Mouse (Mus musculus) cerebellum, postnatal 4 days (tissue): ENCODE data around the gene Hps1.
"Not testable (repeated sequence)": the region's sequence is repeated elsewhere in the genome, so short reads cannot be mapped to it uniquely, and the experiment has no call there.

Source experiments
- DNase-seq, 2 experiments: peaks; one replicate each; pipeline ENCODE4 v3.0.0; 2022; ENCODE audit warnings: low spot score in 2 of 2, mixed read lengths in 1 of 2

The Hps1 gene

DNA sequence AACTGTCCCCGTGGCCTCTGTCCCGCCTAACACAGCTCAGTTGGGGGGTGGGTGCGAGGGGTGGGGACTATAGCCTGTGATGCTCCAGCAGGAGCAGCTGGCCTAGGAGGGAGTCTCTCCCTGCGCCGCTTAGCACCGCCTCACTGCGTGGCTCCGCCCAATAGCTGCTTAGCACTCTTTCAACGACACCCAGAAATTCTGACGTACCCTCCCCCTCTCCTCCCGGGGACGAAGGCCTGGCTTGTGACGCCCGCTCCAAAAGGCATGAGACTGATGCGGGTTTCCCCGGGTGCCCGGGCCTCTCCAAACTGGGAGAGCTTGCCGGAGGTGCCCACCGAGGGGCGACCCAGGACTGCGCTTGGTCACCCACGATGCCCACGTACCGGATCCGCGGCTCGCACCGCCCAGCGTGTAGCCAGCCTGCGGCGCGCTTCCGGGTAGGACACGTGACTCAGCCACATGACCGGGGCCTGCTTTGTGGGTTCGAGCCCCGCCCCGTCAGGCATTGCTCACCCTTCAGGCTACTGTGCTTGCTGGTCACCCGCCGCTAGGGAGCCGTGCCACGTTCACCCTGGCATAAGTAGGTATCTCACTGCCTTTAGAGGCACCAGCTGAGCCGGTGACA lies at the start of gene Hps1:
TSS of gene Hps1 (minus strand) at position 448 of the 625 bp plus-strand sequence.
- DNase-seq = peak; percentile 70 to 82

DNA sequence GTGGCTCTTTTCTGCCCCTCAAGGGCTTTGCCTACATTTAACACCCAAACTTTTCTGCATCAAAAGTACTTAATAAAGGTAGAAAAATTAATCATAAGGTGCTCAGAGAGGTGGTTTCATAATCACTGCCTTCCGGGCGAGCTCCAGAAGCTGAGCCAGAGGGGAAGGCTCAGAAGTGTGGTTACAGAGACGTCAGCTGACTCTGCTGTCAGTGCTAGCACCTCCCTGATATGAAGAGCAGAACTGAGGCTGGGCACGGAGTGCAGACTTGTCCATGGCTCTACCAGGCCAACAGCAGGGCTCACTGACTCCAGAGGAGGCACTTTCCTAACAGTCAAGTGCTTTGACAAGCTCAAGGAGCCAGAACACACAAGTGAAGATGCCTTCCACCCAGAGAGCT lies 49.4 kb upstream of the Hps1 start:
- no peak for DNase-seq

DNA sequence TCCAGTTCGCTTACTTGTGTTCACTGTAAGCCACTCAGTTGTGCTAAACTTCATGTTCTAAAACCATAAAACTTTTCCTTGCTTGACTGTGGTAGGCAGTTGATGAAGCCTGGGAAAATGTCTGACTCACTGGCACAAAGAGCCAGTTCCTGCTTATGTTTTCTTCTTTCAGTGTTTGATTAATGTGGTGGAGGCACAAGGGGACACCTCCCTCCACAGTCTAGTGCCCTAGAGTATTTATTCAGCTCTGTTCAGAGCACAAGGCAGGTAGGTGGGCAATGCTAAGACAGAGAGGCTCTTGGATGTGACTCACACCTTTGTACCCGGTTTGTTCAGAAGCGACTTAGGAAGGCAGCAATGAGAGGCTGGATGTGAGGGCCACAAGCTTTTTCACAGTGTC lies 48.1 kb upstream of the Hps1 start:
- no peak for DNase-seq

DNA sequence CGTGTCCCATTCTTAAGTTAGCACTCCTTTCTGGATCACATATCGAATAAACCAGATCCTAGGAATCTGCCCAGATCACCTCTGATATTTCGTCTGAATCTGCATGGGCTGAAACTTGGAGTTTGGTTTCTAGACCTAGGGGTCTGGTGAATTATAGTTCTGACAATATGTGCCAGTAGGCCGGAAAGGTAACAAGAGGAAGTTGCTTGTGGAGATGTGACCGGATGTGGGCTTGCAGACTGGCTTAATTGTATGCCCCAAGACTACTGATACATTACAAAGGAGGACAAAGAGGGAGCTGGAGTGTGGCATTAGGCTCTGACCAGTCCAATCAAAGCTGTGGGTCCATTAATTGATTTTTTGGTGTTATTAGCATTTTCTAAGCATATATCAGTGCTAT lies 40.3 kb upstream of the Hps1 start:
- no peak for DNase-seq

DNA sequence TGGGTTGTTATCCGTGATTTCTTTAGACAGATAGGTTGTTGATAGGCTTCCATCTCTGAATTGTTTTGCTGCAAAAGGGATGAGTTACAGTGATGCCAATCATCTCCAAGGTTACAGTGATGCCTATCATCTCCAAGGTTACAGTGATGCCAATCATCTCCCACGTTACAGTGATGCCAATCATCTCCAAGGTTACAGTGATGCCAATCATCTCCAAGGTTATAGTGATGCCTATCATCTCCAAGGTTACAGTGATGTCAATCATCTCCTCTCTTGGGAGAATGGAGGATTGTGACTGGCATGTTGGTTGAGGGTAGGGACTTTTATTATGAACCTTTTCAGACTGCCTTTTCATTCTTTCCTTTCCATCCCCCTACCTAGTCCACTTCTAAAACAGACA lies 38.0 kb upstream of the Hps1 start:
- no peak for DNase-seq

DNA sequence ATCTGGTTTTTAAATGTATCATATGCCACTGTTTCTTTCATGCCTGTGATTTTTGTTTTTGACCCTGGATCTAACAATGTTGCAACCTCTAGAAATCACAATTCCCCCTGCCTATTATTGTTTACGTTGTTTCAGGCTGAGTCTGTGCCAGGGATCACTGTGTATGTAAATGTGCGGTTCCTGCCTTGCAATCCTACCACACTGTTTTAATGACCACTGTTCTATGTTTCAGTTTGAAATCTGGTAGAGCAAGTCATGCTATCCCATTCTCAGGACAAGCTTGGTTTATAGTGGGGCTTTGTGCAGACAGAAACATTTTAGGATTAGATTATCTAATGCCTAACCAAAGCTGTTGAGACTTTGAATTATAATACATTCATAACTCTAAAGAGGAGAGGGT lies 36.5 kb upstream of the Hps1 start:
- DNase-seq = no peak

DNA sequence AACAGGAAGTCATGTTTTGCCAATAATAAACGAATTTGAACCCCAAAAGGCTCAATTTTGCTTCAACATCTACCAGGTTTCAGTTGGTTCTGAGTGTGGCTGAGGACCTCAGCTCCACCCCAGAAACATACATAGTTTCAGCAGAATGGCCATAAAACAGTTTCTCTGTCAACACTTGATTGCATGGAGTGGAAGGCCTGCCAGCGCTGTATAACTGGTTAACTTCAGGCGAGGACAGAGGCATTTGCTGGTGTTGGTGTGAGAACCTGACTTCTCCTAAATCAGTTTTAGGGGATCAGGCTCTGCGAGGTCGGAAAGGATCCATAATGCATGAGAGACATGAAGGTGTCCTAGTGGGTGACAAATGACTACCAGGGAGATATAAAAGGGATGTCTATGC lies 30.4 kb upstream of the Hps1 start:
- DNase-seq = no peak

DNA sequence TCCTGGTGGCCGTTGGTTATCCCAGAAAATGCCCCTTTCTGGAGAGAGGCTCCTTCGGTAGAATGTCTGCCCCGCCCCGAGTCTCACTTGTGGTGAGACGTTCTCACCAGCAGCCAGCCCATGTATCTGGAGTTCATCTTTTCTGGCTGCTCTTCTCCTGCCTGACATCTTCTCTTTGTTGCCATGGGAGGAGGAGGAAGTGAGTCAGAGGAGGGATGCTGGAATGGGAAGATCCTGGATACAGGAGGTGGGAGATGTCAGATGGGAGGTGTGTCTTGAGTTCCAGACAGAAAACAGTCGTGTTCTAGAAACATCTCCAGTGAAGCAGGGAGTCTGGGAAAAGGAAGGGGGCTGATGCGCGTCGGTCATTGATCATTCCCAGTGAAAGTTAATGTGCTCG lies 29.7 kb upstream of the Hps1 start:
- no peak for DNase-seq

DNA sequence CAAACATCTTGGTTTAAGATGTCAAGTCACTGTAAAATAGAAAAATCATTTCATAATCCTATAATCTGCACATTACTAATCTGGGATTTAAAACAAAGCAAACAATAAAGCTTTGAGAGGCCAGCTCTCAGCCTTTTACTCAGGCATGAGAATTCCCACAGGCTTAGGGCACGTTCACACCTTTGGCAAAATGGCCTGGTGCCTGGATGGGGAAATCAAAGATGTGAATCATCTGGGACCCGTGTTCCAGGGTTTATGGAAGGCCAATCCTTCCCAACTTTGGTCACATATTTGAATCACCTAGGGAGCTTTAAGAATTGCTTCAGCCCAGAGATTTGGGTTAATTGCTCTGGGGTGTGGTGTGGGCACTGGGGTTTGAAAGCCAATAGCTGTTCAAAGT lies 18.1 kb upstream of the Hps1 start:
- DNase-seq = no peak

DNA sequence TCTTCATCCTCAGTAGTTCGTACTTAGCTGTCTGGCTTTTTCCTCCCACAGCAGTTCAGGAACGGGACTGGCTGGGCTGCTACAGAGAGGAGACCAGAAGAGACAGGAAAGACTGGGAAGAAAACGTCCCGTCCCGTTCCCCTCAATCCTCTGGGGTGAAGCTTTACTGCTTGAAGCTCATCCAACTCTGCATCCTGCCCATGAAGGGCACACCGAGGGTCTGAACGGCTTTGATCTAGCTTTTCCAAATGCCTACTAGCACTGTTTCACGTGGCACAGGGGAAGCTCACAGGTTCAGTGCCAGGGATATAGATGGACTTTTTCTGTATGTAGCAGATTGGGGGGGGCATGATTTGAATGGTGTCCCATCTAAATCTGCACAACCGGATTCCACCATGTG lies 16.0 kb upstream of the Hps1 start:
- no peak for DNase-seq

DNA sequence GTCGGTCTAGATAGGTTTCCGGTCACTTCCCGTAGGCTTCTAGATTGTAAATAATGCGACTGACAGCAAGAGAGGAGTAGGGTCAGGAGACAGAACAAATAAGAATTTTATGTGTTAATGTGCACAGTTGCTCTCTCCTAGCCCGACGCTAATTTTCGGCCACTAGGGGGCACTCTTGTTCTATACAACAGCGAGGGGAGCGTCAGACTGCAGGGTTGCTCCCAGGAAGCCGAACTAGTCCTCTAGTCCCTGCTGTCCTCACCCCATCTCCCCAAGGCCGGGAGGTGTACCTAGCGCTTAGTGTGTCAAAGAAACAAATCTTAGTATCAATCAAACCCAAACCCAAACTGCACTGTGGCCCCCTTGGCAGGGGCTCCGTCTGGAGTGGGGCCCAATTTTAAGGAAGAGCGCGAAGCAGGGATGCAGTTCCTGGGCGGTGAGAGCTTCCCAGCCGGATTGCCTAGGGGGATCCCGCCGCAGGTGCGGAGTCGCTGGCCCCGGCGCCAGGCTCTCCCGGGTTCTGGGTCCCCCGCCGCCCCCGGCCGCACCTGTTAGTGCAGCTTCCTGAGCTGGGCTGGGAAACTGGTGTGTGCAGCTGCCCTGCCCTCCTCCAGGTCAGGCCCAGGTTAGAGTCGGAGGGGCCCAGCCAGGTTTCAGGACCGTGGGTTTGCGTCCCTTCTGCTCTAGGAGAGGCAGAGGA lies 15.3 kb upstream of the Hps1 start:
- DNase-seq = peak; percentile 92 to 93

DNA sequence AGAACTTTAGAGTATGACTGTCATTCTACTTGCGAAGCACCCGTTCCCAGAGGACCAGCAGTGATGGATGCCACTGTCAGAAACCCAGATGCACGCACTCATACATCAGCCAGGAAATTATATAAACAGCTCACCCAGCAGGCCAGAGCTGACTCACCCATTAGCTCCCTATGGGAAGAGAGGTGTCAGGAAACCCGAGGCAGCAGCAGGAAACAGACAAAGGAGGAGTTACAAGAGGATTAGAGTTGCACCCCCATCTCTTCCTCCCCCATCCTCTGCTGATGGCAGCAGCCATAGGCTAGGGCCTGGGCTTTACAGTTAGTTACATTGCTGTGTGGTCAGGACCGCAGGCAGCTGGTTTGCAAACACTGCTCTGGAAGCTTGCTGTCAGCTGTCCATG lies 8.5 kb upstream of the Hps1 start:
- DNase-seq = no peak

DNA sequence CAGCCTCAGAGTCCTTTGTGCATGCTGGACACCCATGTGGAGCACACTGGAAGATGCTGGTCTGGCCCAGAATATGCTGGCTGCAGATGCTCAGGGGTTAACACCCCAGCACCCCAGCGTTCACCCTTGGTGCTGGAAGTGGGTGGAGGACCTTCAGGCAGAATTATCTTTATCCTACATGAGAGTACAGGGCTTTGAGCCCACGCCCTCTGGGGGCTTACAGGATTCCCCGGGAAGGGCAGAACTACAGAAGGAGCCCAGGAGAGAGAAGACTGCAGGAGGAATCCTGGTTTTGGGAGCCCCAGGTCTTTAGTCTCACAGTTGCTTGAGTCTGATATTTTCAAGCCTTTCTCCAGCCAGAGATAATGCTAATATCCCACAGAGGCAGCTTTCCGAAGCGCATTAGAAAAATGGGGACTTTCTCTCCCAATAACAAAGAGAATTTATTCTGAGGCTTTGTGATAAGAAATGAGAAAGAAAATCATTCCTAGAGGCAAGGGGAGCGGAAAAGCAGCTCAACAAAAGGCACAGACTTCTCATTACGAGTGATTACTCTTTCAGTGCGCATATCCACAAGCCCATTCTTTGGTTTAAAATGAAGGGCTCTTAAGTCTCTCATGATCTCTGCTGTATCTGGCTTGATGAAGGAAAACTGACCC lies 5.9 kb upstream of the Hps1 start:
- DNase-seq = no peak

DNA sequence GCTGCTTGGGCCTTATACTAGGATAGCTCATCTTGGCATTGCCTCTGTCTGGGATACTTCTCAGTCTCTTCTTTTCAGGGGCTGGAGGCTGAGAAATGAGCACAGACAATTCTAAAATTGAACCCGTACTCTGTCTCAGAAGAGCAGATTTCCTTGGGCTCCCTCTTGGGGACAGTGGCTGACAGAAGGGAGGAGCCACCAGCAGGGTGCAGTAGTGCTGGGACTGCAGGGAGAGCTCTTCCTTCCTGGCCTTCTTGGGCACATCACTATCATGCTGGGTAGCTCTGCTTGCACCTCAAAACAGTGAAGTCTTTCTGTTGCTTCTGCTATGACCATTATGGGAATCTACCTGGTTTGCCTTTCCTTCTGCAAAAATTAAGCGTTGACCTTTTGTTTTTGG lies 5.4 kb upstream of the Hps1 start:
- no peak for DNase-seq

DNA sequence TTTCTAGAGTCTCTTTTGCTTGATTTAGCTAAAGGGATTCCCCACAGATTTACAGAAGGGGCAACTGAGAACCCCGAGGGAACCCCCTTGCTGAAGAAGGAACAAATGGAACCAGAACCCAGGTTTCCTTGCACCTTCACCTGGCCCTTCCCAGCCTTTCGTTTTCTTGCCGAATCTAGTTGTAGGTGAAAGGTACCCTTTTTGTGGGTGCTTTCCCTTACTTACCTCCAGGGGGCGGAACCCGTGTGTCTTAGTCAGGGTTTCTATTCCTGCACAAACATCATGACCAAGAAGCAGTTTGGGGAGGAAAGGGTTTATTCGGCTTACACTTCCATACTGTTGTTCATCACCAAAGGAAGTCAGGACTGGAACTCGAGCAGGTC lies 369 bp upstream of the Hps1 start:
- DNase-seq = not testable (repeated sequence)

DNA sequence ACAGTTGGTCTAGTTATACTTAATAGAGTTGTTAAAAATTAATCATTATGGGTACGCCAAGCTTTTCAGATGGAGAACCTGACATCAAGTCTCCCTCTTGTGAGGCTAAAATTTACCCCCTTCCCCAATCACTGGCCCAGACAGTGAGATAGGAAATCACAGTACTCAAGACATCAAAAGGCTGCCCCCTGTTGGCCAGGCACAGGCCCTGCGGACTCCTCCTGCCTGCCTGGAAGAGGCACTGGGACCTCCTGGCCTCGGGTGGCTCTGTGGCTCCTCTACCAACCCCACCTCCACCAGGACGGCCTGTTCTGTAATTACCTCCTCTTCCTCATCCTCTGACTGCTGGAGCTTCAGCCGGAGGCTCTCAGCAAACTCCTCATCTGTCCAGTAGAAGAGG lies 2.0 kb downstream of the Hps1 start:
- no peak for DNase-seq

DNA sequence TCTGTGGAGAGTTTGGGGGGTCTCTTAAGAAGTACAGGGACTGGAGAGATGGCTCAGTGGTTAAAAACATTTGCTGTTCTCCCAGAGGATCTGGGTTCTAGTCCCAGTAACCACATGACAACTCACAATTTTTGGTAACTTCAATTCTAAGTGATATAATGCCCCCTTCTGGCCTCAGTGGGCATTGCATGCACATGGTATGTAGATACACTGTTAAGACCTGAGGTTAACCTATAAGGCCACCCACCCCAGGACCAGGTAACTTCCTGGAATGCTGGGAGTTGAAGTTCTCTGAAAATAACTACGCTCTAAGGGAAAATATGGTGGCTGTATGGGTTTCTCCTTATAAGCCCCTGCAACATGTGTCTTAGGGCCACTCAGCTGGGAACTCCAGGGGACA lies 3.0 kb downstream of the Hps1 start:
- DNase-seq = no peak

DNA sequence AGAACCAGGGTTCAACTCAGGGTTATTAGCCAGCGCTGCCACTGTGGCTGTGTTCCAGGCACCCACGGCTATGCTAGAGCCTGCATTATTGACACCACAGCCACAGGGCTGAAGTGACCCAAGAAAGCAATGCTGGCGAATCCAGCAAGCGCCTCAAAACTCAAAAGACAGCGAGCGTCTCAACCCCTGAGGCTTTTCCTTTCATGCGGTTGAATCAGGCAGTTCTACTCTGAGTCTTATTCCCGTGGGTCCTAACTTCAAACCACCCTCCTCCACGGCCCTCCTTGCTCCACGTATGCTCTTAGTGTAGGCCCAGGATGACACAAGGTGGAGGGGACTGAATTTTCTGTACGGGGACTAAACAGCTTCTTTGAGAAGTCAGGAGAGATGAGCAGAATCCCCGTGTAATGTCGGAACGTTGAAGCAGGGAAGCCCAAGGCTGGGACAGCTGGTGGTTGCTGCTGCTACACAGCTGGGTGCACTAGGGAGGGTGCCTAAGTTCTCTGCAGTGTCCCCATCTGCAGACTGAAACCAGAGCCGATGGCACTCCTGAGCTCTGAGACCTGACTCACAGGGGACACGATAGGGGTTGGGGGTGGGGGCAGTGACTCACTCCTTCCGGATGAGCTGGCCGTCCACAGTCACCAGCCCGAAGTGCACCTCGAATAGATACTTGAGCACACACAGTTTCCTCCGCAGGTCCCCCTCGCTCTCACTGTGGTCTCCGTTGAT lies 9.5 kb downstream of the Hps1 start:
- no peak for DNase-seq

DNA sequence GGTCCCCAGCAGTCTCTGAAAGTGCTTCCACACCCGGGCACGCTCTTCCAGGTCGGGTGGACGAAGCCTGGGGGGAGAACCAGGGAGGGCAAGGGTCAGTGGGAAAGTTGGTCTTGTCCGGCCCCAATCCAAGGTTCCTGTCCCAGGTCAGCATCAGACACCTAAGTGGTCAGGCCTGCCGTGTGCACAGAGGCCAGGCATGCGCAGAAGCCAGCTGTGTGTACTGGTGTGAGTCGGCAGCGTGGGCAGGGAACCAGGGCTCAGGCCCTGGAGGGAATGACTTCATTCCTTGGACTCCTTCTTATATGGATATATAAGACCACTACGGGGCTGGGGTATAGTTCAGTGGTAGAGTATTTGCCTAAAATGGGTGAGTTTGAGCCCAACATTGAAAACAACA lies 10.1 kb downstream of the Hps1 start:
- no peak for DNase-seq

DNA sequence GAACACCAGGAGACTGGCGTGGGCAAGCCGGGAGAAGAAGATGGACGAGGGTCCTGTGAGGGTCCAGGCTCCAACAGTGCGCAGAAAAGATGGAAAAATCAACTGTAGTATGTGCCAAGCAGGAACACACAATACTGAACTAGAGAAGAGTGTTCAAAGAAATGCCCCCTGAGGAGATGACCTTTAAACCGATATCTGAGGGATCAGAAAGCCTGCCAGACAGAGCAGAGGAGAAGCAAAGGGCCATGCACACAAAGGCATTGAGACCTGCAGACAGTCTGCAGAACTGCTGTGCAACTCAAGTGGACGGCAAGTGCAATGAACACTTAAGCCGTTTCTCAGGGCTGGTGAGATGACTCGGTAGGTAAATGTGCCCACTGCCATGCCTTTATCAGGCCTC lies 12.4 kb downstream of the Hps1 start:
- no peak for DNase-seq

DNA sequence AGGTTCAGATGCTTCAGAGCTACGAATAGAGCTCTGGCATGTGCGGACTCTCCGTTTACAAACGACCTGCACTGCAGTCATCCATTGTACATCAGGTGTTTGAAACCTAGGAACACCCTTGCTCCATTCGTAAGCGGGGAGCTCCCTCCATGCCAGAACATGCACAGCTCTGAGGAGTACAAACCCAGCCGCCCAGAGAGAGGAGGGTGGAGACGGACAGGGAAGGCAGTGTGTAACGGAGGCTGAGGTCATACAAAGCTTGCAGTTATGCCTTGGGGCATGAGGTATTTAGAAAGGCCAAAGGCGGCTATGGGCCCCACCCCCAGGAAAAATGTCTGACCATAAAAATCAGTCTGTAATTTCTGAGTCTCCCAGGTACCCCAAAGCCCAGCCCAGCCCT lies 15.4 kb downstream of the Hps1 start:
- DNase-seq = no peak

DNA sequence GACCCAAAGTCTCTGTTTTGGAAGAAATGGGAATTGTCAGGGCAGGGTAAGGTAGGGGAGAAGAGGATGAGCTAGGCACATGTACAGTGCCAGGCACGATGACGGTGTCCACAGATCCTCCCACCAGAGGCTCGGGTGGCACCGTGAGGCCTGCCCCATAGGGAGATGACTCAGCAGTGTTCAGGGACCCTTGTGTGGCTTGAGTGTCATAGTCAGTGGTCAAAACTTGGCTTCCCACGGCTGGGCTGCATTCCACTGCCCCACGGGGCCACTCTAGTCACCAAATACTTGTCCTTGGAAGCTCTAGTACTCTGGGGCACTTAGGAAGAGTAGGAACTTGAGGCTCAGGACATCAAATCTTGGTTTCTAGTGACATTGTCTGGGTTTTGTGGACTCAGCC lies 23.1 kb downstream of the Hps1 start:
- no peak for DNase-seq
